In the genomic region with DNA sequence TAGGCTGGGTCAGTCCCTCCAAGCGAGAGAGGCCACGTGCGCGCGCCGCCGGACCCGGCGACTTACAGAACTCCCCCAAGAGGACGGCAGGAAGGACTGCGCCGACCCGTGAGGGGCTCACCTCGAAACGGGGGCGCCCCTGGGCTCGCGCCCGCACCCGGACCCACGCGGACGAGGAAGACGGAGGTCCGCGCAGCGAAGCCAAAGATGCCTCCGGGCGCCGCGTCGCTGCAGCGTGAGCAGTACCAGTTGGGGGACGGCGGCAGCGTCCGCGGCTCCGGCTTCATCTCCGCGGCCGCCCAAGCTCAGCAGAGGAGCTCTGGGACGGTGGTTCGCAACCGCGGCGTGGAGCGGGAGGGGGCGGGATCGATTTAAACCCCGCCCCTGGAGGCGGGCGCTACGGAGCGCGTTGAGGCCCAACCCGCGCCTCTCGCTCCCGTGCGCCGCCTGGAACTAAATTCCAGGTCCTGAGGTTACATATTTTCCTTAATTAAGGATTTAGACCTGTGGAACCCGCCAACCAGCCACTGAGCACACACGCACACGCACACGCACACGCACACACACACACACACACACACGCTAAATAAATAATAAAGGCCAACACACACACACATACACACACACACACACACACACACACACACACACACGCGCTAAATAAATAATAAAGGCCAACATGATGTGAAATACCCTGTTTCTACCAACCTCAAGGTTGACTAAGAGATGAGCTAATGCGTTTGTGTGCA, we compare ENCODE assay signal across 8 mouse cellular contexts. TPM values are rescaled to one million over a fixed set of nuclear protein-coding genes. Genes with fewer than 3 reads are reported as not detected.
DNase-seq lines count a peak whose midpoint lies in the region; ATAC-seq lines count a peak whose summit lies in the region.

A gene (minus strand): TSS at position 373 of the 749 bp plus-strand sequence.

- peaks cover 16% of the 10 kb centered on the region for H3K4me1 ChIP-seq in hindbrain, embryonic 14.5 days (replicated peaks; ENCODE audit: control insufficient read depth, insufficient read depth, low read length)

- peaks cover 30% of the 10 kb centered on the region for H3K36me3 ChIP-seq in hindbrain, embryonic 14.5 days (replicated peaks; ENCODE audit: control insufficient read depth, insufficient read depth)

- H3K4me3 ChIP-seq in hindbrain, embryonic 14.5 days (replicated peaks; ENCODE audit: low read length): peak within 1 kb of the TSS; percentile 82

- 1% methylated on average over 59 of the region's 71 CpGs for WGBS in hindbrain, embryonic 14.5 days

- H3K27ac ChIP-seq in hindbrain, embryonic 14.5 days: peak within 1 kb of the TSS; percentile 60

- peak; percentile 78 for DNase-seq in T-cell, adult 2 months (ENCODE audit: low spot score)
- DNase-seq in cerebellum, postnatal 25 days: peak; percentile 91 to 94
- peak; percentile 67 to 75 for DNase-seq in frontal cortex, postnatal 25 days (ENCODE audit: low spot score in 2 of 2)
- DNase-seq in hindbrain, embryonic 14.5 days (ENCODE audit: low spot score): peak; percentile 90
- DNase-seq in left cerebral cortex, adult 11 months (ENCODE audit: low spot score): peak; percentile 72
- peak; percentile 79 for DNase-seq in lung, postnatal 36 days
- peak; percentile 91 for DNase-seq in retina, embryonic 14.5 days (ENCODE audit: low spot score)
- DNase-seq in thymus, postnatal 36 days: peak; percentile 84 to 85

- H3K4me2 ChIP-seq in hindbrain, embryonic 14.5 days (replicated peaks): peak within 1 kb of the TSS; percentile 57

- ATAC-seq in hindbrain, embryonic 14.5 days (ENCODE audit: low FRiP score): peak; percentile 86

- no peaks in the 10 kb centered on the region for H3K27me3 ChIP-seq in hindbrain, embryonic 14.5 days (ENCODE audit: control insufficient read depth, insufficient read depth, low read length)

- peak within 1 kb of the TSS; percentile 77 for H3K9ac ChIP-seq in hindbrain, embryonic 14.5 days

- H3K9me3 ChIP-seq in hindbrain, embryonic 14.5 days (ENCODE audit: control insufficient read depth, low read length): no peaks in the 10 kb centered on the region

RNA-seq across cellular contexts. Expression of the gene that starts here (rescaled TPM):
- polyA plus RNA-seq in hindbrain, embryonic 14.5 days (2014; fragmentation: Nextera tagmentation; extraction: Ambion mirVana): 12.5 and 15.5 TPM in 2 replicates

Comparison
In these comparisons a context has a peak if more than half of its experiments do, and no peak if none do; other contexts are left out.
1. Peak in every context shown above with its lines: DNase-seq, ATAC-seq, H3K4me3 ChIP-seq and H3K27ac ChIP-seq.